Mouse (Mus musculus) heart, postnatal 0 days (tissue): Measurements from ENCODE around the gene Glt6d1.

ENCODE experiments used
- CTCF ChIP-seq: IDR thresholded peaks from 2 replicates; pipeline ENCODE4 v1.5.1; 2016; ENCODE audit warnings: antibody characterized with exemption, control low read depth, low read depth
- EP300 ChIP-seq: IDR thresholded peaks from 2 replicates; pipeline ENCODE4 v1.6.1; 2016; ENCODE audit warnings: antibody characterized with exemption, low read depth

GRCm38 (mm10) chr2:25846516-25846915, 30.9 kb upstream of the Glt6d1 start:
- TF ChIP-seq CTCF = no peak
- TF ChIP-seq EP300 = no peak
